Mouse (Mus musculus) erythroblast, embryonic 14.5 days (primary cell): Measurements from ENCODE around the gene S1pr5. TPM values are rescaled to one million over a fixed set of nuclear protein-coding genes. Genes with fewer than 3 reads are reported as not detected.

Experiments used
- H3K27me3 ChIP-seq: 2 replicates; pipeline ENCODE4 v1.6.1; 2012; ENCODE audit warnings: inconsistent platforms; ENCODE audit not compliant: control insufficient read depth
- H3K36me3 ChIP-seq: 2 replicates; pipeline ENCODE4 v1.6.1; 2012; ENCODE audit warnings: mild to moderate bottlenecking, inconsistent platforms; ENCODE audit not compliant: control insufficient read depth
- H3K4me1 ChIP-seq: 2 replicates; pipeline ENCODE4 v1.6.1; 2012; ENCODE audit warnings: inconsistent platforms; ENCODE audit not compliant: control insufficient read depth
- H3K4me3 ChIP-seq: replicated peaks from 2 replicates; pipeline ENCODE3; 2012; ENCODE audit warnings: moderate library complexity, mild to moderate bottlenecking, inconsistent platforms
- H3K9me3 ChIP-seq: 2 replicates; pipeline ENCODE4 v1.6.1; 2012; ENCODE audit warnings: low read length, inconsistent platforms, mixed read lengths; ENCODE audit not compliant: control insufficient read depth
- GATA1 ChIP-seq: IDR thresholded peaks from 2 replicates; pipeline ENCODE4 v1.6.1; 2012; ENCODE audit warnings: low read length, inconsistent platforms, mixed read lengths
- TAL1 ChIP-seq: IDR thresholded peaks from 3 replicates; pipeline ENCODE4 v1.6.1; 2012; ENCODE audit warnings: low read length, inconsistent platforms, mixed read lengths
- polyA plus RNA-seq: library from polyadenylated mRNA; stranded (reverse); fragments of >175 nt; gene quantifications from 2 replicates; pipeline ENCODE4 v1.2.3, GENCODE M21; 2012

Gene S1pr5
- polyA plus RNA-seq, 1 experiment: not detected

- no peak overlapping the region for H3K4me3 ChIP-seq
- TF ChIP-seq TAL1: no peak
- no peak for TF ChIP-seq GATA1
- peaks cover 7% of the 10 kb centered on the region for H3K4me1 ChIP-seq
- H3K36me3 ChIP-seq: no peaks in the 10 kb centered on the region
- H3K9me3 ChIP-seq: no peaks in the 10 kb centered on the region; the same call in 1 of the 2 replicates
- peaks cover 56% of the 10 kb centered on the region for H3K27me3 ChIP-seq
Measured at GRCm38 (mm10) chr9:21254690-21255089, 6.4 kb upstream of the S1pr5 start.

- Histone ChIP-seq H3K36me3 (no peaks in the 10 kb centered on the region), H3K9me3 (no peaks in the 10 kb centered on the region; the same call in 1 of the 2 replicates), H3K4me3 (no peak overlapping the region), H3K4me1 (peaks cover 14% of the 10 kb centered on the region), H3K27me3 (peaks cover 80% of the 10 kb centered on the region)
- TF ChIP-seq GATA1 (no peak), TAL1 (no peak)
Measured at GRCm38 (mm10) chr9:21251116-21251735, 3.0 kb upstream of the S1pr5 start.

- peaks cover 87% of the 10 kb centered on the region for H3K27me3 ChIP-seq
- no peaks in the 10 kb centered on the region; the same call in 1 of the 2 replicates for H3K9me3 ChIP-seq
- no peaks in the 10 kb centered on the region for H3K36me3 ChIP-seq
- no peak overlapping the region for H3K4me3 ChIP-seq
- TF ChIP-seq GATA1 (no peak), TAL1 (no peak)
- H3K4me1 ChIP-seq: peaks cover 14% of the 10 kb centered on the region
Measured at GRCm38 (mm10) chr9:21250509-21250908, 2.3 kb upstream of the S1pr5 start.

GRCm38 (mm10) chr9:21249629-21250508, 1.6 kb upstream of the S1pr5 start:
- no peak overlapping the region for H3K4me3 ChIP-seq
- no peak for TF ChIP-seq TAL1
- no peaks in the 10 kb centered on the region for H3K36me3 ChIP-seq
- H3K9me3 ChIP-seq: peaks cover 2% of the 10 kb centered on the region
- peaks cover 14% of the 10 kb centered on the region for H3K4me1 ChIP-seq
- peaks cover 92% of the 10 kb centered on the region for H3K27me3 ChIP-seq

GRCm38 (mm10) chr9:21246342-21246741, 1.9 kb downstream of the S1pr5 start:
- no peak for TF ChIP-seq GATA1
- TF ChIP-seq TAL1: no peak
- Histone ChIP-seq H3K27me3 (peaks cover 99% of the 10 kb centered on the region), H3K9me3 (peaks cover 28% of the 10 kb centered on the region), H3K4me3 (no peak overlapping the region), H3K36me3 (no peaks in the 10 kb centered on the region), H3K4me1 (peaks cover 29% of the 10 kb centered on the region)

- Histone ChIP-seq H3K9me3 (peaks cover 28% of the 10 kb centered on the region), H3K4me3 (no peak overlapping the region), H3K27me3 (peaks cover 87% of the 10 kb centered on the region), H3K36me3 (no peaks in the 10 kb centered on the region), H3K4me1 (peaks cover 37% of the 10 kb centered on the region)
- TF ChIP-seq GATA1 (no peak), TAL1 (no peak)
Measured at GRCm38 (mm10) chr9:21245113-21245487, 3.1 kb downstream of the S1pr5 start.

GRCm38 (mm10) chr9:21244428-21245112, 3.7 kb downstream of the S1pr5 start:
- TF ChIP-seq TAL1 (no peak), GATA1 (no peak)
- Histone ChIP-seq H3K4me1 (peaks cover 37% of the 10 kb centered on the region), H3K4me3 (peak overlapping the region; percentile 29), H3K27me3 (peaks cover 82% of the 10 kb centered on the region), H3K9me3 (peaks cover 28% of the 10 kb centered on the region), H3K36me3 (no peaks in the 10 kb centered on the region)

GRCm38 (mm10) chr9:21243826-21244427, 4.3 kb downstream of the S1pr5 start:
- Histone ChIP-seq H3K4me3 (no peak overlapping the region), H3K36me3 (no peaks in the 10 kb centered on the region), H3K9me3 (peaks cover 28% of the 10 kb centered on the region), H3K27me3 (peaks cover 76% of the 10 kb centered on the region), H3K4me1 (peaks cover 43% of the 10 kb centered on the region)
- no peak for TF ChIP-seq TAL1
